Mouse (Mus musculus): Measurements from ENCODE around the gene Trim9.

The Trim9 gene

DNA sequence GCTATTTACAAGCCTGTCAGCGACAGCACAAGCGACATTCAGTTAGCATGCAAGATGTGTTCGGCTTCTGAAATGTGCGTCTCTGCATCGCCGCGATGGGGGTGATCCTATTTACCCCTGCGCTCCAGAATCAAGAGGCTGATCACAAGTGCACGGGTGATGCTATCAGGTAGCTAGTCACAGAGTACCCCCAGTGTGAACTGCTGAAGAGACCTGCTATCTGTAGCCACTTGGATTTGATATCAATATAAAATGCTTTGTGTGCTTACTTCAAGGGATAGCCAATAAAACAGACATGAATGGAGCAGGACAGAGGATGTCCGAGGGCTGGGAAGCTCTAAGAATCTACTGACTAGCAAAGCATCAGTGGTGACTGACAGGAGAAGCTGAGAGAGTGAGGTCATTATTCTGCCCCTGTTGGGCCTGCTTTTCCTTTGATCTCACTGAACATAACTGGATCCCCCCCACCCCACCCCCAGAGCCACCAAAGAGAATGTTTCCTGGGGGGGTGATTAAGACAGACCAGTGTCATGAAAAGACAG lies 97.7 kb downstream of the Trim9 start:
- no peak for DNase-seq

- DNase-seq: no peak
Observed at GRCm38 (mm10) chr12:70247683-70248474, 99.5 kb downstream of the Trim9 start.

DNA sequence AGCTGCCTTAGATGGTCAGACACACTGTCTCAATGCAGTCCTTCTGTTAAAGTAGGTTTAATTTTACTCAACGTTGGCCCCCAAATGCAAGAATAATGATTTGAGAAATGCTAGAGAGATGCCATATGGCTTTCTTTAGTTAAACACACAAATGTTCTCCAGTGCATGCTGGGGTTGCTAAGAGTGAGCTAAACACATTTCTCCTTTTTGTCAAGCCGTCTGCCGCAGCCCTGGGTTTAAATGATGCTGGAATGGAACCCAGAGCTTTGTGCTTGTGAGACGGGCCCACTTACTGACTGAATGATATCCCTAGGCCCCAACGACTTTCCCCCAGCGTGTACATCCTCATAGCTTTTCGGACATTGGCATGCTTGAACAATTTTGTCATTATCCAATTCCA lies 104.9 kb downstream of the Trim9 start:
- DNase-seq: no peak

GRCm38 (mm10) chr12:70239741-70240140 lies 107.7 kb downstream of the Trim9 start:
- no peak for DNase-seq

GRCm38 (mm10) chr12:70238604-70239003 lies 108.8 kb downstream of the Trim9 start:
- DNase-seq: no peak

GRCm38 (mm10) chr12:70234938-70235484 lies 112.4 kb downstream of the Trim9 start:
- peak; percentile 86 for DNase-seq

DNA sequence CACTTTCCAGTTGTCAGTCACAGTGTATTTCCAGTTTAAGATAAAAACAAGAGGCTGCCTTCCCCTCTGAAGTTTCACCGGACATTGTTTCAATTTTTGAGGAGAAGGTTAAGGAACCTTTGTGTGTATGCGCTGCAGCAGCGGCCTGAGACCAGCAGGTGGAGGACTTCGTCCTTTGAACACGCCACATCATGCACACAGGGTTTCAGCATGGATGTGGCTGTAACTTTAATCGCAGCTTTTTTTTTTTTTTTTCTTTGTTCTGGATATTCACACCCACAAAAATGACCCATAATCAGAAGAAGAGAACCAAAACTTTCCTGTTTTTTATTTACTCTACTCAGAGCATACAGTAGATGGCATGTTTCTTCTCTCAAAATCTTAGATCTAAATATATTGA lies 113.0 kb downstream of the Trim9 start:
- peak; percentile 74 for DNase-seq

DNA sequence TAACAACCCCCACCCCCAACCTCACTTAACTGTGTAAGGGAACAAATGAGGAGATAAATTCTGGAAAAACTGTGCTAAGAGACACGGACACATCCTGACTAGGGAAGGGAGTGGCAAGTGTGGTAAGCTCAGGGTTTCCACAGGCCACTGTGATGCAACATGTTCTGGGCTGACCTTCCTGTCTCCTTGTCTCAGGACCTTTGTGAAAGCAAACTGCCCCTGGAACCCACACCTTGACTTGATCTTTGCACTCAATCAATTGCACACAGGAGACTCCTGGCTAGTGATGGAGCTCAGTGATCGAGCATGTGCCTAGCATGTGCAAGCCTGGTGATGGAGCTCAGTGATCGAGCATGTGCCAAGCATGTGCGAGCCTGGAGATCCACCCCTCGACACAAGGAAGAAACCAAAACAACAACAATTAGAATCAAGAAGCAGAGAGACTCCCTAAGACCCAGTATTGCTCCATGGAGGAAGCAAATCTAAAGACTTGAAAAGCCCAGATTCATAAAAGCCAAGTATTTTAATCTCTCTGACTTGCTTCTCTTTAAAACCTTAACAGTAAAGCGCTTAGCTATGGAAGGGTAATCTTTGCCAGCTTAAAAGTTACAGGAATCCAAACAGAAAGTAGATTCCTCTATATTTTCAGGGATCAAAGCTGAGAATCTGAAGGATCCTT lies 113.6 kb downstream of the Trim9 start:
- no peak for DNase-seq

GRCm38 (mm10) chr12:70232020-70232544 lies 115.3 kb downstream of the Trim9 start:
- no peak for DNase-seq

DNA sequence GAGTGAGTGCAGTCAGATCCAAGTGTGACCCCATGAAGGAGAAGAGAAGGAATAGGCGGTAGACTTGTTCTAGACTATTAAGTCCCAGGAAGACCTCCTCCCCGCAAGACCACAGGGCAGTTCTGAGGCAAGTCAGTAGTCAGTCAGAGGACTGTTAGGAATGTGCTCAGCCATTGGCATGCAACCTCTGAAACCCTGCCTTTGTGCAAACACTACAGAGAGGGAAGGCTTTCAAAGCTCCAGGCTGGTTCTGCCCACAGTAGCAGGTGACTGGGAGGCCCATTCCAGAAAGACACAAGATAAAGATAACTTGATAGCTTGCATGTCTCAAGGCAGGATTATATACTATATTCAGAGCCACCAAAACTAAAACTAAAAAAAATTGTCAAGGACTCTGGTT lies 116.1 kb downstream of the Trim9 start, which contains the start of gene Pygl:
Pygl (minus strand) TSS at position 195 of the 400 bp plus-strand sequence.
- DNase-seq: no peak

- no peak for DNase-seq
Observed at GRCm38 (mm10) chr12:70228155-70228554, 119.3 kb downstream of the Trim9 start.

GRCm38 (mm10) chr12:70227121-70227932 lies 120.1 kb downstream of the Trim9 start:
- DNase-seq: peak; percentile 89

DNA sequence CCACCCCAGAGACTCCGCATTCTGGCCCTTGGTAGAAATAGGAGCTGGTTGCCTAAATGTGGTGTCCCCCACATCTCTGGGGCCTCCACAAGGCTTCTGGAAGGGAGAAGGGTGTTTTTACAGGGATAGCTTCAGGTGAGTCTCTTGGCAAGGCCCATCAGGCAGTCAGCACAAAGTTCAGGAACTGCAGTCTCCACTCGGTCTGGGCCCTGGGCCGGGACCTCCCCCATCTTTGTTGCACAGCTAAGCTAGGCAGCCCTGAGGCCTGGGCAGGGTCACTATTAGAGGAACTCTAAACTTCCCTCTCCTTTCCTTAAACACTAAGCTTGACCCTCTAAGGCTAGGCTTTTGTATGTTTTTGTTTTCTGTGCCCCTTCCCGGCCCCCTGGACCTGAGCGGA lies 120.8 kb downstream of the Trim9 start:
- DNase-seq: peak; percentile 26

DNA sequence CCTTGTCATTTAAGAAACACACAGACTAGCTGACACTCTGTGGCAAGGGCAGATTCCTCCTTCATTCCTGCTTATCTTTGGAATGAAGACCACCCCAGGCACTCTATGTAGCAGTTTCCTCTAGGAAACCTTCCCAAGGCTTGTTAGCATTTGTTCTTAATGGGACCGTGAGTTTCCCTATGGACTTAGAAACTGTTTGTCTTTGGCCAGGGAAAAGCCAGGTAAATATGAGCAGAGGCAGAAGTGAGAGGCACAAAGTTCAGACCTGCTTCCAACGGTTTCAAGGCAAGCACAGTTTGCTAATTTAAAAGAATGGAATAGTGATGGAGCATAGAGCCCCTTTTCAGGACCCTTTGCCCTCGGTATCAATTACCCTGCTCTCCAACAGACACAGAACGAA lies 124.1 kb downstream of the Trim9 start:
- no peak for DNase-seq

GRCm38 (mm10) chr12:70221425-70221824 lies 126.0 kb downstream of the Trim9 start:
- DNase-seq: no peak

GRCm38 (mm10) chr12:70218795-70219540 lies 128.4 kb downstream of the Trim9 start:
- DNase-seq: no peak

DNA sequence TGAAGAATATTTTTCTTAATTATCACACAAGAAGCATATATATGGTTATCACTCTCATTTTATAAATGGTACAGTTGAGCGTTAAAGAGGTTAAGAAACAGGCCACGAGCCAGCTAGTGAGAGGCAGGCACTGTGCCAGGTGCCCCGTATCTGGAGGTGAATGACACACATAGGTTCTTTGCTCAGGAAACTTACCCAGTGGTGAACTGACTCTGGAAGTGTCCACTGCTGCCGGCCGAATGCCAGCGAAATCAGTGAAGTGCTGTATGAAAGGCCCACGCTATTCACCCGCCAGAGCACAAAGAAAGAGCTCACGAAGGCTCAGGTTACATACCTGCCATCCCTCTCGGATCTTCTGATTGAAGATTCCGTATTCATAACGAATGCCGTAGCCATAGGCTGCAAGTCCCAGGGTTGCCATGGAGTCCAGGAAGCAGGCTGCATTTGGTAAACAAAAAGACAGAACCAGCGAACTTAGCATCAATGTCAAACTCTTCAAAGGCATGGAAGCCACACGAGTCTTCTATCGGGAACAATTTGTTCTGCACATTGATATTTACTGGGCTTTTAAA lies 131.1 kb downstream of the Trim9 start:
- DNase-seq: peak; percentile 35

DNA sequence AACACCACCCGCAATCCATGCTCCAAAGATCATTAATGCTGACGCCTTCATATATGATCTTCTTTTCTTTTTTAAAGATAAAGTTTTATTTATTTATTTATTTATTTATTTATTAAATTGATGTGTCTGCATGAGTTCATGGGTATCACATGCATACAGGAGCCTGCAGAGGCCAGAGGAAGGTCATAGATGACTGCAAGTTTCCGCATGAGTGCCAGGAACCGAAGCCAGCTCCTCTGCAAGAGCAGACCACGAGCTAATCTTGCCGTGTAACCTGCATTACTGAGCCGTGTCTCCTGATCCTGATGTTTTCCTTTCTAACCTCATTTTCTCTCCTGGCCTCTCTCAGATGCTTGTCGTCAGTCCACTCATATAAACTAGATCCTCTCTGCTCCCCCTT lies 133.1 kb downstream of the Trim9 start:
- no peak for DNase-seq

GRCm38 (mm10) chr12:70213601-70214000 lies 133.8 kb downstream of the Trim9 start:
- no peak for DNase-seq

DNA sequence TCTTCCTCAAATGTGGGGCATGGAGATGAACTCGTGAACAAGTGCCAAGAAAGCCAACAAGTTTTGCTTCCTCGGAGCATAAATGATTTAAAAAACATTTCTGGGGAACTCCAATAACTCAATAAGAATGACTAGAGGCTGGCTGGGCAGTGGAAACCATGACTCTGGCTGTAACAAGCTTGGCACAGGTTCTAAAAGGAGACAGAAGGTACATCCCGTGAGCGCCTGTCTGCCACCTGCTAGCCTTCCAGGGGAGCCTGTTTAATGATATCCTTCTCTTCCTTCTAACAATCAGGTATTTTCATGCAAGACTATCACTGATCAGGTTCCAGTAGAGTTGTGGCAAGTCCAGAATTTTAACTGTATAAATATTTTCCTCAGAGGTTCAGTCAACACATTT lies 134.9 kb downstream of the Trim9 start:
- DNase-seq: no peak

DNA sequence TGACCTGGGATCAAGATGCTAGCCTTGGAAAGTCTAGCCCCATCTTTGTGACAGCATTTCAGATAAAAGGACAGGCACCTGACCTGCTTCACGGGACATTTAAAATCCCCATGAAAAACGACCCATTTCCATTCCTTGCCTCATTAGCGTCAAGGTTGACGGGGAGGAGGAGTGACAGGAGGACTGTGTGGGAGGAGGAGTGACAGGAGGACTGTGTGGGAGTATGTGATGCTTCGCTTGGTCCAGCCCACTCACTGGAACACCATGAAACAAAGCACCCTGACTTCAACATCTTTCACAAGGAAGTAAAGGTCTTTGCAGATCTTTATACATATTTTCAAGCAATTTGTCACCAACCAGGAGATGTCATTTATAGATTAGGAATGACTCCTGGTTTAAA lies 139.2 kb downstream of the Trim9 start:
- no peak for DNase-seq

Data from kidney, postnatal 10 days (tissue).